Mouse (Mus musculus): ENCODE measurements around the gene Gm28729. TPM values are rescaled to one million over a fixed set of nuclear protein-coding genes. Genes with fewer than 3 reads are reported as not detected.
"Not testable (repeated sequence)": the region's sequence is repeated elsewhere in the genome, so short reads cannot be mapped to it uniquely, and the experiment has no call there.

Gm28729 gene
- total RNA-seq, 2 experiments from 2014 or later = not detected

- no peak for DNase-seq
Observed at GRCm38 (mm10) chr9:96517429-96517828, 7.6 kb downstream of the Gm28729 start.

- no peak for DNase-seq
Observed at GRCm38 (mm10) chr9:96516806-96517205, 8.3 kb downstream of the Gm28729 start.

GRCm38 (mm10) chr9:96515737-96516136 lies 9.3 kb downstream of the Gm28729 start:
- DNase-seq = no peak

- DNase-seq = no peak
Observed at GRCm38 (mm10) chr9:96514278-96514677, 10.8 kb downstream of the Gm28729 start.

- no peak for DNase-seq
Observed at GRCm38 (mm10) chr9:96506011-96506498, 19.0 kb downstream of the Gm28729 start.

GRCm38 (mm10) chr9:96505156-96505555 lies 19.9 kb downstream of the Gm28729 start:
- DNase-seq = no peak

GRCm38 (mm10) chr9:96504116-96504895 lies 20.8 kb downstream of the Gm28729 start:
- no peak for DNase-seq

GRCm38 (mm10) chr9:96502856-96503610 lies 22.0 kb downstream of the Gm28729 start:
- DNase-seq = no peak

- DNase-seq = no peak
Observed at GRCm38 (mm10) chr9:96501217-96501616, 23.8 kb downstream of the Gm28729 start.

- DNase-seq = no peak
Observed at GRCm38 (mm10) chr9:96493212-96493611, 31.9 kb downstream of the Gm28729 start.

GRCm38 (mm10) chr9:96491810-96492209 lies 33.3 kb downstream of the Gm28729 start:
- DNase-seq = peak; percentile 60

GRCm38 (mm10) chr9:96487869-96488268 lies 37.2 kb downstream of the Gm28729 start:
- not testable (repeated sequence) for DNase-seq

- no peak for DNase-seq
Observed at GRCm38 (mm10) chr9:96483648-96484047, 41.4 kb downstream of the Gm28729 start.

GRCm38 (mm10) chr9:96483028-96483427 lies 42.0 kb downstream of the Gm28729 start:
- no peak for DNase-seq

- peak; percentile 100 for DNase-seq
Observed at GRCm38 (mm10) chr9:96478071-96478888, 46.8 kb downstream of the Gm28729 start, which contains the start of gene Rnf7. Gene Rnf7 (minus strand): TSS chr9:96478675.

- DNase-seq = no peak
Observed at GRCm38 (mm10) chr9:96472356-96472755, 52.7 kb downstream of the Gm28729 start.

GRCm38 (mm10) chr9:96471681-96472080 lies 53.4 kb downstream of the Gm28729 start:
- DNase-seq = not testable (repeated sequence)

GRCm38 (mm10) chr9:96470266-96470974 lies 54.6 kb downstream of the Gm28729 start:
- no peak for DNase-seq

GRCm38 (mm10) chr9:96469556-96470265 lies 55.4 kb downstream of the Gm28729 start:
- no peak for DNase-seq

- DNase-seq = no peak
Observed at GRCm38 (mm10) chr9:96463708-96464107, 61.4 kb downstream of the Gm28729 start.

- DNase-seq = no peak
Observed at GRCm38 (mm10) chr9:96461607-96462006, 63.5 kb downstream of the Gm28729 start.

Data from heart, postnatal 4 days (tissue).